In genomic region chr14:32007654-32008335, GRCm38 (mm10) we compare ENCODE assay signal across 22 mouse cellular contexts. TPM values are rescaled to one million over a fixed set of nuclear protein-coding genes. Genes with fewer than 3 reads are reported as not detected.
DNase-seq lines count a peak whose midpoint lies in the region; TF ChIP-seq lines count a peak whose summit lies in the region.
"Had no signal": no experiment of that assay in that cellular context is flagged by ENCODE, and none has a peak within 500 bp of the region (broad histone marks: within the 10 kb centered on the region; RNA-seq: fewer than 3 reads in every experiment).

No protein-coding gene starts in this region.

- no peaks in the 10 kb centered on the region for H3K79me2 ChIP-seq in heart, adult 2 months (replicated peaks; ENCODE audit: control insufficient read depth, insufficient read depth, low read length)

- no peak overlapping the region for H3K9ac ChIP-seq in heart, adult 2 months (ENCODE audit: low read depth, low read length)
- H3K9ac ChIP-seq: forebrain, embryonic 13.5 days; forebrain, postnatal 0 days; hindbrain, embryonic 13.5 days had no signal

- no peak for TF ChIP-seq CTCF in heart, adult 2 months (IDR thresholded peaks at IDR 0.05)
- TF ChIP-seq CTCF in layer of hippocampus, adult 2 months (conservative IDR thresholded peaks at IDR 0.05), result no peak

- 52% methylated on average over 4 of the region's 4 CpGs for WGBS in heart, adult 2 months

- H3K36me3 ChIP-seq in heart, adult 2 months (ENCODE audit: control insufficient read depth, insufficient read depth, low read length), result peaks cover 5% of the 10 kb centered on the region; the same call in 1 of the 2 replicates
- H3K36me3 ChIP-seq: embryonic facial prominence, embryonic 10.5 days; heart, embryonic 10.5 days; hindbrain, embryonic 13.5 days had no signal

- no peaks in the 10 kb centered on the region for H3K27me3 ChIP-seq in heart, adult 2 months (ENCODE audit: control insufficient read depth, insufficient read depth, low read length)
- H3K27me3 ChIP-seq: forebrain, embryonic 13.5 days; hindbrain, embryonic 13.5 days; Patski had no signal

- TF ChIP-seq POLR2A in heart, adult 2 months (IDR thresholded peaks at IDR 0.05; ENCODE audit: insufficient read depth, low read depth, low read length), result no peak

- peak overlapping the region; percentile 75 for H3K27ac ChIP-seq in heart, adult 2 months
- peak overlapping the region; percentile 59 for H3K27ac ChIP-seq in layer of hippocampus, adult 2 months
- peak overlapping the region; percentile 53 for H3K27ac ChIP-seq in brown adipose tissue, adult 24 weeks (replicated peaks; ENCODE audit: low read depth, low read length)
- H3K27ac ChIP-seq: embryonic facial prominence, embryonic 10.5 days; forebrain, embryonic 13.5 days; heart, embryonic 10.5 days; hindbrain, embryonic 13.5 days had no signal

- H3K4me3 ChIP-seq in heart, adult 2 months, result no peak overlapping the region
- H3K4me3 ChIP-seq in layer of hippocampus, adult 2 months, result no peak overlapping the region
- H3K4me3 ChIP-seq in brown adipose tissue, adult 24 weeks (ENCODE audit: insufficient read depth, low read depth, low read length), result no peak overlapping the region
- H3K4me3 ChIP-seq: embryonic facial prominence, embryonic 10.5 days; forebrain, embryonic 13.5 days; heart, embryonic 10.5 days; hindbrain, embryonic 13.5 days had no signal

- no peak for DNase-seq in heart, adult 2 months
- no peak for DNase-seq in heart, postnatal 14 days
- DNase-seq in layer of hippocampus, adult 2 months (ENCODE audit: low spot score in 2 of 2), result no peak
- no peak for DNase-seq in layer of hippocampus, adult 8-10 months (ENCODE audit: low spot score in 2 of 2)
- DNase-seq in lung, postnatal 25 days (ENCODE audit: low spot score), result peak; percentile 48
- no peak for DNase-seq in lung, adult 18-20 months
- DNase-seq in left cerebral cortex, postnatal 10 days (ENCODE audit: extremely low spot score in 1 of 2, low spot score in 2 of 2), result no peak
- DNase-seq: adrenal gland, postnatal 14 days; cerebellum, adult 2 months; cerebellum, postnatal 10 days; forebrain, postnatal 0 days; gastrocnemius, postnatal 36 days; heart, adult 11 months; heart, postnatal 10 days had no signal

- no peak for TF ChIP-seq EP300 in heart, adult 2 months (IDR thresholded peaks at IDR 0.05; ENCODE audit: insufficient read depth, low read depth, low read length)

- intact Hi-C loops in heart, adult 2 months (cut with DNase I), result loop anchor here (1.0 kb wide), 1 partner anchor 21 kb away; the partner anchor contains the start of gene Galnt15
- intact Hi-C loops in heart, postnatal 14 days (cut with DNase I), result no loop called here
- intact Hi-C loops in left cerebral cortex, postnatal 10 days (cut with DNase I), result no loop called here

- H3K4me1 ChIP-seq in heart, adult 2 months (ENCODE audit: control insufficient read depth, insufficient read depth, low read length), result peaks cover 15% of the 10 kb centered on the region
- peaks cover 20% of the 10 kb centered on the region for H3K4me1 ChIP-seq in brown adipose tissue, adult 24 weeks (ENCODE audit: control insufficient read depth, insufficient read depth, insufficient read length, low read length)
- H3K4me1 ChIP-seq: hindbrain, embryonic 13.5 days had no signal

RNA-seq across cellular contexts. Expression of gene Galnt15, which starts 21.0 kb away (rescaled TPM):
- total RNA-seq in heart, adult 2 months (2021), result 10 to 100 TPM; 10.1 to 18.1 TPM
- polyA plus RNA-seq in heart, adult 2 months (2012; rRNA removed), result 11.2 and 14.6 TPM in 2 replicates
- total RNA-seq in heart, postnatal 14 days (2021), result 10 to 100 TPM; 12.8 to 17.8 TPM
- total RNA-seq in layer of hippocampus, adult 2 months (2021), result 1 to 10 TPM; 2.3 to 2.4 TPM
- 1 to 10 TPM; 1.8 to 5.7 (median 3.8) TPM for total RNA-seq in layer of hippocampus, adult 8-10 months (2022)
- 4.0 and 6.2 TPM in 2 replicates for polyA plus RNA-seq in brown adipose tissue, adult 24 weeks (2012; ENCODE audit: insufficient read depth, insufficient read length, missing spikeins)
- 1 to 10 TPM in 1 of 2 experiments, under 1 TPM in 1; 0.75 to 1.6 TPM for total RNA-seq in left cerebral cortex, postnatal 10 days (2021)
- total RNA-seq: hematopoietic stem cell, adult 5-6 weeks had no signal
- polyA plus RNA-seq: activated CD4-positive, CD25-positive, alpha-beta regulatory T cell, adult 4 months had no signal
